Mouse (Mus musculus) adipocyte (in vitro differentiated cells): ENCODE data around the gene Dohh.
A peak's percentile ranks its signal among the peaks of the same experiment; 100 is the strongest.

Source experiments
- DNase-seq: peaks from one replicate; pipeline ENCODE4 v3.0.0-alpha.2; 2016; ENCODE audit warnings: low spot score

Gene Dohh

DNA sequence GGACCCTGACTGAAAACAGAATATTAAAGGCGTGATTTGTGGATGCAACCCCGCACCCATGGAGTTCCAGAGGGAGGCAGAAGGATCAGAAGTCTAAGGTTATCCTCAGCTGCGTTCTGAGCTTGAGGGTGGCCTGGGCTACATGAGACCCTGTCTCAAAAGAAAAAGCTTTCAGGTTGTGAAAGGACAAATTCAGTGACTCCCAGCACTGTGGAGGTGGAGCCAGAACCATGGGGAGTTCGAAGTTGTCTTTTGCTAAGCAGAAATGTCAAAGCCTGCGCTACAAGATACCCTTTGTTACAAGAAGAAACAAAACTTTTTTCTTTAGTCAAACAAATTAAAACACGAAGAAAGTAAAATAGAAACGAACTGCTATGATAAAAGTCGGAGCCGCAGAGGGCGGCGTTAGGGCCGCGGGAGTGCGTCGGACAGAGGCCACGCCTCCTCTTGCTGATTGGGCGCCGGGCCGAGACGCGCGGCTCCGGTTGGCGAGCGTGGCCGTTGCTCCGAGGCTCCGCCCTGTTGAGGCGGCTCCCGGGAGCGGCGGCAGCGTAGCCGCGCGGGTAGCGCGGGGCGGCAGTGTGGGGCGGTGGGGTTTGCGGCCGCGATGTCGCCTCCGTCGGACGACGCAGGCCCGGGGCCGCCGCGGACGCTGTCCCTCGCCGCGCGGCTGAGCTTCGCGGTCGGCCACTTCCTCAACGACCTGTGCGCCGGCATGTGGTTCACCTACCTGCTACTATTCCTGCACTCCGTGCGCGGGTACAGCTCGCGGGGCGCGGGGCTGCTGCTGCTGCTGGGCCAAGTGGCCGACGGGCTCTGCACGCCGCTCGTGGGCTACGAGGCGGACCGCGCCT is 27.0 kb upstream of the Dohh start, which contains the start of gene Mfsd12:
Mfsd12 (plus strand) TSS at position 501 of the 854 bp plus-strand sequence.
- DNase-seq, result peak; percentile 86

DNA sequence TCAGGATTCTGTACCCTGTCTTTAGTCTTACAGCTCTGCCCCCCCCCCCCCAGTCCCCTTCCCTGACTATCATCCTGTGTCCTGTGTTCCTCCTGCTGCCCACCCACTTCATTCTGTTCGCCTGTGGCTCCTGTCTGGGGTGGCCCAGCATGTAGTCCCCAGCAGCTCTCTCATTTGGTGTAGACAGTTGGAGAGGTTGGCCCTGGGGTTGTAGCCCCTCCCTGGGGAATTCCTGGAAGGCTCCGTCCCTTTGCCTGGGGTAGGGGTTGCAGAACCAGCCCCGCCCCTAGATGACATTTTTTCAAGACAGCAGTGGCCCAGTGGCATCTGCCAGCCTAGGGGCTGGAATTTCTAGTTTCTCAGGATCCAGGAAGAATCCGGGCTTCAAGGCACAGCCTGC is 26.0 kb upstream of the Dohh start:
- DNase-seq, result peak; percentile 76

DNA sequence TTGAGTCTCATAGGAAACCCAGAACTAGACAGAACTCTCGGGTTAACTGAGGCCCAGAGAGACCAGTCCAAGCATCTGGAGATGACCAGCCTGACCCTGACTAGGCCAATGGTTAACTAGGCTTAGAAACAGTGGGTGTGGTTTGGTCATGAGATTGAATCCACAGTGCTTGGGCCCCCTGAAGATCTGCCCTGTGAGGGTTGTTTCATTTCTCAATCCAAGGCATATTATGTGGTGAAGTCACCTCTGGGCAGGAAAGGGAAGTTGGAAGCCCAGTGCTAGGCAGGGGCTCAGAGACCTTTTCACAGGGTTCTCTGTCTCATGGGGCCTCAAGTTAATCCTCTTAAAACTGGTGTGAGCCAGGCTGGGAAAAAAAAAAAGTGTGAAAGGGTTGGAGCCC is 25.4 kb upstream of the Dohh start:
- peak; percentile 87 for DNase-seq

DNA sequence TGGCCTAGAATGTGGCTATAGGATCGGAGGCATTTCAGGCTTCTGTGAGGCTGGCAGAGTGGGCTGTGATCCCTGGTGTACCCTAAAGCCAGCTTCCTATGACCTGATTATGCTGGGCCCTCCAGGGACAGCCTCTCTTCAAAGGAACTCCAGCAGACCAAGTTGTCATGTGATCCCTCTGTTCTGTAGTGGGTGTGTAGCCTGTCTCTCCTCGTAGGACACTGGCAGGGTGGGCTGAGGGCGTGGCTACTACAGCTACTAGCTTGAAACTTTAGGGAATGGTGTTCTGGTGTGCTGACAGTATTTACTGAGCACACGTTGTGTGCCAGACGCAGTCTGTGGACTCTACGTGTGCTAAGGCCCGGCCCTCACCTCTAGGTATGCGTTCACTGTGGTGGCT is 23.5 kb upstream of the Dohh start:
- DNase-seq, result no peak

DNA sequence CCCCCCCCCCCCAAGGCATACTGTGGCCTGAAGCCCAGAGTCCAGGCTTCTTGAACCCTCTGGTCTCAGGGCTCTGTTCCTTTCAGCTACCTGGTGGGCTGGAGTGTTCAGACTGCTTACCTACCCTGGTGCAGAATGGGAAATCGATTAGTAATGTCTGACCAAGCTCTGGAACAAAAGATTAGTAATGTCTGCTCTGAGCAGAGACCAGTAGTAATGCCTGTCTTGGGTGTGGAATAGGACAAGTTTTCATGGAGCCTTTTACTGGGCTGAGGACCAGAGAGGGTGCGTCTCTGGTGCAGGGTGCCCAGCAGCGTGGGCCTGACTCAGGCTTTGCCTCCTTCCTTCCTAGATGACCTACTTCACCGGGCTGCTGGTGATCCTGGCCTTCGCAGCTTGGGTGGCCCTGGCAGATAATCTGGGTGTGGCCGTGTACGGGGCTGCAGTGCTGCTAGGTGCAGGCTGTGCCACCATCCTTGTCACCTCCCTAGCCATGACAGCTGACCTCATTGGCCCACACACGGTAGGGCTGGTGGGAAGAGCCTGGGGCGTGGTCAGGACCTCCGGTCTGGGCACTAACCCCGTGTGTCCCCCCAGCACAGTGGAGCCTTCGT is 21.8 kb upstream of the Dohh start:
- DNase-seq, result no peak

DNA sequence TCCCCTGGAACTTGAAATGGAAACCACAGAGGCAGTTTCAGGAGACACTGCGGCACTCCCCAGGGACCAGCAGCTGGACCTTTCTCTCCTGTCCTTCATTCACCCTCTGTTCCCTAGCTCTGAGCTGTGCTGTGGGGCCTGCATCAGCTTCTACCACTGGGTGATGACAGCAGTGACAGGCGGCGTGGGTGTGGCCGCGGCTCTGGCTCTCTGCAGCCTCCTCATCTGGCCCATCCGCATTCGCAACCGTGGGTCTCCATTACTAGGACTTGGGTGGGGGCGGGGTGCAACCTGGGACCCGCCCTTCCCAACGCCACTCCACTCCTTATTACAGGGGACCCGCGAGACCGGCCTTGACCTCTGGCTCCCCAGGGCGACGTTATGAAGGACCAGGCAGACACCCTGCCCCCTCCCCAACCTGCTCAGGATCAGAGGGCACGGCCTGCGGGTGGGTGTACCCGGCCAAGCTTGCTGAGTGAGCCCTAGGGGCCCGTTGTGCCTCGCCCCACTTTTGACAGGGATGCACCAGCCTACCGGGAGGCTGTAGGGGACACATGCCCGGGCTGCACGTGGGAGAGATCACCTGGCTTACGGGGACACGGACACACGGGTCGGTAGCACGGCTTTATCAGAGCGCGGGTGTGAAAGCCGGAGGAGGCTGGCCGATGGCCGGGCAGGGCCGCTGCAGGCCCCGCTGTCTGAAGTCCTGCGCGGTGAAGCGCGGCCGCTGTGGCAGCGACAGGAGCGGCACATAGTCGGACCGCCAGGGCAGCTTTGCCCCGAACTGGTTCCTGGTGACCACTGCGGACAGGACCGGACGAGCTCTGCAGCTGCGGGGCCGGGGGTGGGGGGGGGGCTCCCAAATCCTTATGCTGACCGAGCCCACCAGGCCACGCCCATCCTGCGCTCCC is 20.5 kb upstream of the Dohh start:
- DNase-seq, result no peak

DNA sequence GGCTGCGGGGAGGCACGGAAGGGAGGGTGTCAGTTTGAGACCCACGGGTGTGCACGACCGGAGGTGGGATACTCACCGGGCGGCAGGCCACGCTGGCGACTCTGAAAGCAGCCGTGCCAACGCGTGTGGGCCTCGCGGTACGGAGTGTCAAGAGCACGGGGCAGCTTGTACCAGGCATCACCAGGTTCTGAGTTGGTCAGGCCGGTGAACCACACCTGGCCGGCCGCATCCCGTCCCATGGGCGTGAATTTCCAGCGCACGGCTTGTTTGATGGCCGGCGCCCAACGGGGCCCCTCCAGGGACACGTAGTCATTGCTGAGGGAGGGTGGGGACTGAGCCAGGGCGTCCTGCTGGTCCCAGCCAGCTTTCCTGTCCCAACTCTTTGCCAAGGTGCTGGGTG is 19.6 kb upstream of the Dohh start:
- no peak for DNase-seq

DNA sequence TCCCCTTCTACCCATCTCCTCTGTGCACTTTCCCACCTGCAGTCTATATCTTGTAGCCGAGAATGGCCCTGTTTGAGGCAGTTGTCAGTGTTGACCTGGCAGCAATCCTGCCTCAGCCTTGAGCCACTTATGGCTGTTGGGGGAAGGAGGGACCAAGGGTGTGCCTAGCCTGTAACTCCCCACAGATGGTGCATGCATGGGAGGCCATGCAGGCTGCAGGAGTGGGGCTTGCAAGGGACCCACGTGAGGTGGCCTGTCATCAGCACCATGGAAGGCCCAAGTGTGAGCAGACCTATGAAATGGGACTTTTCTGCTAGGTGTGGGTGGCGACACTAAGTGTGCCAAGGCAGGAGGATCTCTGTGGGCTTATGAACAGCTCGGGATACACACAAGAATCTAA is 19.2 kb upstream of the Dohh start:
- no peak for DNase-seq

DNA sequence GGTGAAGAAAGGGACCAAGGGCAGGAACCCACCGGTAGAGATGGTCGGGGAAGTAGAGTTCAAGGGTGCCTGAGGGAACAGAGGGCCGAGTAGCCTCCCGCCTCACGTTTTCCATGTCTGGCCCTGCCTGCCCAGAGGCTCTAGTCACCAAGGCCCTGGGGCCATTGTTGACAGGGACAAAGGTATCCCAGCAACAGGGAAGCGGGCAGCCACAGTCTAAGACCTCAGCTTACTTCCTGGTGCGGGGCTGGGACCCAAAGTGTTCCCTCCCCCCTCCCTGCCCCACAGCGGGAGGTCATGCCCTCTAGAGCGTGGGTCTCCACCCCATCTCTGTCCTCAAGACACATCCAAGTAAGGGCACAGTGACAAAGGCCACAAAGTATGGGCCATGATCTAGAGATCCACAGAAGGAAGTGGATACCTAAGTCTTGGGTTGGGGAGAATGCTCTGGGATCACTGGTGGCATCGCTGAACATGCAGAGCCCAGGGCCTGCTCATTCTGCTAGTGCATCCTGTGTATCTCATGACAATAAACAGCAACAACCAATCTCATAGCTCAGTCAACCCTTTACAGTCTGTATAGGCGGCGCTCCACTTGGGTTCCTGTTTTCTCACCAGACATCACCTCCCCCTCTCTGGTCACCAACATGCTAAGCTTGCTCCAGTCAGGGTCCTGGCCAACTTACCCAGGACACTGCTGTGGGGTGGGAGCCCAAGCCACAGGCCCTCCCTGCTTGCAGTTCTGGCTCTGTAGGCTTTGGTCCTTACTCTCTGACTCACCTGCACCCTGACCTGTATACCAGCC is 18.4 kb upstream of the Dohh start, which contains the start of gene 4930404N11Rik:
4930404N11Rik (minus strand) TSS at position 145 of the 805 bp plus-strand sequence.
- DNase-seq, result peak; percentile 52

DNA sequence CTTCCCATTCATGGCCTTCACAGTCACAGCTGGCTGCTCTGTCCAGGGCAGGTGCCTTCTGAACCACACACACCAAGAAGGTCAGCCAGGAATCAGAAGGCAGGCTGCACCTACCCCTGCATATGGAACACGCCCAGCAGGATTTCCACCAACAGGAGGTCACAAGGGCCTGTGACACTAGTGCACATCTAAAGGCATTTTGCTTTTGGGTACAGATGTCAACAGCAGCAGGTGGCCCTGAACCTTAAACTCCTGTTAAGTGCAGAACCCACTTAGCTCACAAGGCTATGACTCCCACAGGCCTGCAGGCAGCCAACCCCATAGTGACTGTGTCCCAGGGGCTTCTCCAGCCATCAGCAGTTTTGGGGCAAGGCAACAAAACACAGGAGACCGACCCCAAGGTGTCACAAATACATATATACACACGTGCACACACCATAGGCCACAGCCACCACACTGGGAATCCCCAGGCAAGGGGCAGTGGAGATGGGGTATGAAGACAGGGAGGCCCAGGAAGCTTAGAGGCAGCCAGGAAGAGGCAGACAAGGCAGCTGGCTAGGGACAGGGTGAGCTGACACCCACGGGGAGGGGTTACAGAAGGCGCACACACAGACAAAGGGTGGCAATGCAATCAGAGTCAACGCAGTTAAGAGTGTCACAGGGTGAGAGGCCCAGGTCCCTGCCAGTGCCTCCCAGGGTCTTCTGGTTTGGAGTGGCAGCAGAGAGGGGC is 17.6 kb upstream of the Dohh start:
- DNase-seq, result peak; percentile 50

DNA sequence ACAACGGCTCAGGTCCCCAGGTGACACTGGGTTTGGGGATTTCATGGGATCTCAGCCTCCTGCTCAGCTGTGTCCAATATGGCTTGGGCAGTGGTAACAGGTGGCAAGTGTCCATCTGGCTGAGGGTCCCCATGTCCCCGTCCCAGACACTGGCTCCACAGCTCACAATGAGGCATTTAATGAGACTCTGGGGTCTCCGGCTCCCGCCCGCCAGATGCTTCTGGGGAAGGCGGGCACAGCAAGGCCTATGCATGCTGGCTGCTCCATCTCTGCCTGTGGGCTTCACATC is 17.1 kb upstream of the Dohh start:
- DNase-seq, result no peak

DNA sequence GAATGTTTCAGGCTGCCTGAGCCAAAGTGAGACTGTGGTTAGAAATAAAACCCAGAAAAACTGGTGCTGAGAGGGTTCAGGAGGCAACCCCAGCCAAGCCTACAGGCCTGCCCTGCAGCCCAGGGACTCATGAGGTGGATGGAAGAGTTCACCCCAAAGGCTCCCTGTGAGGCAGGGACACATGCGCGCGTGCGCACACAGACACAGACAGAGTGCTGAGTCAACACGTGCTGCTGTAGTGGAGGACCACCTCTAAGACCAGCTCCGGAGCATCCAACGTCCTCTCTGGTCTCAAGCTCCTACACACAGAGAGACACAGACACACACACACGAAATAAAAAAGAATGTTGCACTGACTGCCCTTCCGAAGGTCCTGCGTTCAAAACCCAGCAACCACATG is 8.9 kb upstream of the Dohh start:
- DNase-seq, result no peak

DNA sequence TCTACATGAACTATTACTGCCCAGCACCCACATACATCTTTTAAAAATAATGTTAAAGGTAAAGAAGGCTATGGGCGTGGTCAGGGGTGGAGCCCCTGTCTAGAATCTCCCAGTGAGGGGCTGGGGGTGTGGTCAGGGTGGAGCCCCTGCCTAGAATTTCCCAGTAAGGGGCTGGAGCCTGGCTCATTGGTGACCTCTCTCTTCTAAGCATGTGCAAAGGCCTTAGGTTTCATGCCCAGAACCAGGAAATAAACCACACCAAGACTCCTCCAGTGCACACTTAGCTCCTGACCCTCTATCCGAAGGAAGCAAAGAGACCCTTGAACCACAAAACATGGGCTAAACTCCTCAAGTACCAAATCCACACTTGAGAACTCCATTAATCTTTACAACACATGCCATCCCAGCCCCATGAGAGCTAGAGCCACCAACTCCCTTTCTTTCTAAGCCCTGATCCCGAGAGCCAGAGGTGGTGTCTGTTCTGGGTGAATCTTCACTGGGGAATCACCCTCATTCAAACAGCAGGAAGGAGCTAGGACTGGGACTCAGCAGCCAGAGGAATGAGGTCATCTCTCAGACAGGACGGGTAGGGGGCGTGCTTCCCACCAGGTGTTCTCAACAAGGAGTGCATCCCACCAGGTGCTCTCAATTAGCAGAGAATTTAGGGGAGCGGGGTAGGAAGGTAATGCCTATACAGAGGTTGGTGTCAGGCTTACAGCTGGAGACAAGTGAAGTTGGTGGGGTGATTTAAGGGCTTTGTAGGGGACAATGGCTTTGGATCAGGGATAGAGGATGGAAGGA is 7.5 kb upstream of the Dohh start:
- peak; percentile 71 for DNase-seq

DNA sequence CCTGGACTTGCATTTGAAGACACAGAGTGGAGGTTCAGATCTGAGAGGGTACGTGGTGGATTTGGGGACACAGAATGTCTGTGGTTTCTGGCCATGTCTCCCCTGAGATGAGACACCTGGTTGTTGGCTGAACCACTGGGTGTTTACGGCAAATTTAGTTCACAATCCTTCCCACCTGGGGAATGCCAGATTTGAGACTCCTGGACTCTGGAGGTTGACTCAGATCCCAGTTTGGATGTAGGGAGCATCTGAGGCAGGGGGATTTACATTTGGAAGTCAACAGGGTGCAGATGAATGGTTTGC is 6.9 kb upstream of the Dohh start:
- DNase-seq, result peak; percentile 30

DNA sequence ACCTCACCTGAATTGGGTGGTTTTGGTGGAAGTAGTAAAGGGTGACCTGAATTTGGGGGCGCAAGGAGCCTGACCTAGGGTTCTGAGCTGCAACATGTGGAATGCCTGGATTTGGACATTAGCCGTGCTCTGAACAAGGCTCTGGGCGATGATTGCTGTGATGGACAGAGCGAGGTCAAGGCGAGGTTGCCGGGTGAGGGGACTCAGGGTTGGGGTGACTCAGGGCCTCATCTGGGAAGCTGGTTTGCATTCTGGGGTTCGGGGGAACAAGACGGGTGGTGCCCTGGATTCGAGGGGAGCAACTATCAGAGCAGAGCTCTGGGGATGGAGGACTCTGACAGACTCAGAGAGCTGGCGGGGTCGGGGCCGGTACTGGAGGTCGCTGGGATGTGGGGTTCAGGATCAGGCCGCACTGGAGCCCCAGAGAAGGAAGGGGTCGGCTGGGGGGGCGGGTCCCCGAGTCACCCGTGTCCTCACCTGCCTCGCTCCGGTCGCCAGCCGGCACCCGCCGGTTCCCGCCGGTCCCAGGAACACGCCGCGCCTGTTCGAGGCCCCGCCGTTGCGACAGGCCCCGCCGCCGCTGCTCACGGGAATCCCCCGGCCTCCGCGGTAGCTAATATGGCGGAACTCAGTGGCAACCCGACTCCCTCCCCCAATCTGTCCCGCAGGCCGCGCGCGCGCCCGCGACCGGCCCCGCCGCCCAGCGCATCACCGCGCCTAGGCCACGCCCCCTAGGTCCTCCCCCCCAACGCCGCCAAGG is 6.3 kb upstream of the Dohh start, which contains the start of gene Fzr1:
Fzr1 (minus strand) TSS at position 724 of the 760 bp plus-strand sequence.
- DNase-seq, result peak; percentile 48

DNA sequence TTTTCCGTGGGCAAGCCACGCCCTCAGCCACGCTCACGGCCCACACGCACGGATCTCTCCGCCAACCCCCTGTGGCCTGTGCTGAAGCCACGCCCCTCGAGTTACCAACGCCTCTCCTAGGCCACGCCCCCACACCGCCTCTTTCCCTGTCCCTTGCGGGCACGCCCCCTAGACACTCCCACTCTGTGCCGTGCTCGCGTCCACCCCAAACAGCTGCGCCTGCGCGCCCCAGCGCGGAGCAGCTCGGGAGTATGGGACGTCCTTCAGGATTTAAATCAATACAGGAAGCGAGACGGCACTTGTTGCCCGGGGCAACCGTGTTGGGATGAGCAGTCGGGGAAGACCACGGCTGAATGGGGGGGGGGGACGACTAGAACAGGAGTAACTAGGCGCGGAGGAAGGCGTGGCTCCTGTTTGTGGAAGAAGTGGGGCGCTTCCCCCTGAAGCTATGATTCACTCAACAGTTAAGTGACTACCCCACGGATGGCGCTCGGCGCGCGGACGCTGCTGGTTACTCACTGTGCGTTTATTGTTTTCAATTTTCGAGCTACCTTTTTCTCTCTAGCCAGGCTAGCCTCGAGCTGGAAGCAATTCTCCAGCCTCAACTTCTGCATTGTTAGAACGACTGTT is 5.6 kb upstream of the Dohh start:
- DNase-seq, result peak; percentile 100

DNA sequence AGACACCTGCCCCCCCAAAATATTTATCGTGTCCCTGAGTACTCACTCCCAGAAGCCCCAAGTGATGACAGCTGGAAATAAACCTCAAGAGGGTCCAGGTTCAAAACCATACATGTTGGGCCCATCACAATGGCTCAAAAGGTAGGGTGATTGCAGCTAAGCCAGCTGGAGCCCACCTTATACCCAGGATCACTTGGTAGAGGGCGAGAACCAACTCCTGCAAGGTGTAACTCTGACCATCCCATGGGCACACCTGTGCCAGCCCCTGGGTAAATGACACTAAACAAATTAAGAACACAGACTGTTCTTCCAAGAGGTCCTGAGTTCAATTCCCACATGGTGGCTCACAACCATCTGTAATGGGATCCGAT is 5.1 kb upstream of the Dohh start:
- DNase-seq, result no peak

DNA sequence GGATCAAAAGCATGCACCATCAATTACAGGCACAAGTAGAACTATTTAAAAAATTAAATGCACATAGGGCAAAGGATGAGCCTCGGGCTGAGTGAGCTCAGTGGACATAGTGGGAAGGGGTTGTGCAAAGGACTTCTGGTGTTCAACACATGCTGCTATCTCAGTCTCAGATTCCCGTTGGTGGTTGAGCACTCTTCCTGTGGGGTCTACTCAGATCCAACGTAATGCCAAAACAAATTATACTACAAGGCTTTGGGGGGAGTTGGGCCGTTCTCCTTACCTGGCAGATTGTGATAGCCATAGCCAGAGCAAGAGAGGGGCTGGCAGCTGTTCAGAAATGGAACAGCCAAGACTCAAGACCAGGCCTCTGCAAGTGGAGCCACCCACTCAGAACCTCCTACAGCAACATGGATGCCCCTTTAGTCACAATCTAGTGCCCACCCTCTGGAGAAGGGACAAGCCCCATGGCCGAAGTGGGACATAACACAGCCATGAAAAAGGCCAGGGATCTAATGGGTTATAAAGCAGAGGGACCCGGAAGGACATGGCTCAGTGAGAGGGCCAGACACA is 4.3 kb upstream of the Dohh start:
- DNase-seq, result no peak

DNA sequence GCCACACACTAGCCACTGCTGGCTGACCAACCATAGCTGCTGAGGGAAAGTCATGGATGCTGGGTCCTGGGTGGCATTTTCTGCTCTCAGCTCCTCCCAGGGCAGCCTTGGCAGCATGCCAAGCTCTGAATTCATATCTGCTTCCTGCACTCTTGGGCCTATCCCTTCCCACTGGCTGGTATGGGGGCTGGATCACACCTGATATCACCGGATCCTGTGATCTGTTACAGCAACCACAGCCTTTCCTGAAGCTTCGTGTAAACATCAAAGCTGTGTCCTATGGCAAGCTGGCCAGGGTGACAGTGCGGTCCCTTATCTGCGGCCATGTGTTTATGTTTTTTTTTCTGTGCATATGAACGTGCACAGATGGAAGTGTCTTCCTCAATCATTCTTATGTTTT is 2.2 kb upstream of the Dohh start:
- no peak for DNase-seq
